Mouse (Mus musculus): ENCODE data around the gene Spata31d1b.

Gene Spata31d1b

DNA sequence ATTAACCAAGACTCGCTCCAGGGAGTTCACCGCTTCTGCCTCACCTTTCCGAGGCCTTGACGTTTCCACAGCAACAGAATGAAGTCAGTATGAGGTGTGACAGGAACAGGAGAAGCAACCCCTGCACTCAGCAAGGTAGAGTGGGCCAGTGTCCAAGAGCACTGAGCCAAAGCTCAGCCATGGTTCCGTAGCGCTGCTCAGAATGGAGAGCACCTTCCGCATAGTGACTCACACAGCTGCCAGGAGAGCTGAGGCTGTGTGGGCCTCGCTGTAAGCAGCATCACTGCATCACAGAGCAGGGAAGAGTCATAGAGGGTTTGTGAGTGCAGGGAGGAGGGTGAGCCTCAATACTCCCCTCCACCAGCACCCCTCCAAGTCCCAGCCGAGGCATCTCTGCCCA lies 34.6 kb downstream of the Spata31d1b start, which contains the start of gene 1700014D04Rik:
Gene 1700014D04Rik (minus strand): TSS at position 42 of the 400 bp plus-strand sequence.
- no peak for DNase-seq (ENCODE audit: low read depth, low spot score)

- DNase-seq (ENCODE audit: low read depth, low spot score): no peak
Measured at GRCm38 (mm10) chr13:59750310-59750709, 38.2 kb downstream of the Spata31d1b start.

DNA sequence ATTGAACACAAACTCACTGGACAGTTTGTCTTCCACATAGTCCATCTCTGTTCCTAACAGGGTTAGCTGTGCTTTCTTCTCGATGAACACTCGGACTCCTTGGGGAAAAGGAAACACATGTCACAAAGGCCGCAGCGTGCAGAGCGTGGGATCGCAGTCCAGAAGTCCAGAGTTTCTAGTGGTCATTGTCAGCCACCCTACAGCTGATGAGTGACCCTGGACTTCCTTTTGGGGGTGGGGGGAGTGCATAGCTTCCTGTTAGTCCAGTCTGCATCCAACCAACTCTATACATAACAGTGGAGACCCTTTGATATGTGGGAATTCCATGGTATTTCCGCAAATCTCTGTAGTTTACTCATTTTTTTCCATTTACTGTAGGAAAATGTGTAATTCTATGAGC lies 44.8 kb downstream of the Spata31d1b start:
- no peak for DNase-seq (ENCODE audit: low read depth, low spot score)

DNA sequence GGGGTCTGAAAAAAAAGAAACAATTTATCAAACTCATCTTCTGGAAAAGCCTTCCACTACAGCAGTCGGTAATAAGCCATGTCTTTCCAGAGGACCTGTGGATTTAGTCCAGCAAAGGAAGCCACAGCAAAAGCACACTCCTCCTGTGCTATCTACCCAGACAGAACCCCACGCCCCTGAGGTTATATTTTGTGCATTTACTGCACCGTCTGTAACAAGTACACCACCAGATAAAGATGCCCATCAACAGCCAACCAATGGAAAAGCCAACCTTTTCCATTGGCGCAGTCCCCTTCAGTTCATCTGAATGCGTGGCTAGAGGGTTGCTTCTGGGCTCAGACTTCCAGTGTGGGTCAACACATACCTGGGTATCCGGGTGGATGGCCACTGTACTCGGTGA lies 50.7 kb downstream of the Spata31d1b start:
- DNase-seq (ENCODE audit: low read depth, low spot score): no peak

GRCm38 (mm10) chr13:59766786-59767515 lies 54.9 kb downstream of the Spata31d1b start:
- DNase-seq (ENCODE audit: low read depth, low spot score): no peak

- DNase-seq (ENCODE audit: low read depth, low spot score): no peak
Measured at GRCm38 (mm10) chr13:59768531-59768930, 56.4 kb downstream of the Spata31d1b start.

All from CD4-positive helper T cell, adult 2 months (primary cell).